Mouse (Mus musculus) bone marrow, adult 2 months (tissue): Measurements from ENCODE around the gene Gulp1.

Experiments
- CTCF ChIP-seq: fragments of 200-500 bp; IDR thresholded peaks from 2 replicates; pipeline ENCODE4 v1.5.1; 2011; ENCODE audit warnings: low read length, control low read depth; ENCODE audit not compliant: control insufficient read depth, insufficient read depth
- POLR2A ChIP-seq: fragments of 200-500 bp; IDR thresholded peaks from 2 replicates; pipeline ENCODE4 v1.6.1; 2011; ENCODE audit warnings: low read depth, mild to moderate bottlenecking, control low read depth, low read length, borderline replicate concordance; ENCODE audit not compliant: control insufficient read depth

DNA sequence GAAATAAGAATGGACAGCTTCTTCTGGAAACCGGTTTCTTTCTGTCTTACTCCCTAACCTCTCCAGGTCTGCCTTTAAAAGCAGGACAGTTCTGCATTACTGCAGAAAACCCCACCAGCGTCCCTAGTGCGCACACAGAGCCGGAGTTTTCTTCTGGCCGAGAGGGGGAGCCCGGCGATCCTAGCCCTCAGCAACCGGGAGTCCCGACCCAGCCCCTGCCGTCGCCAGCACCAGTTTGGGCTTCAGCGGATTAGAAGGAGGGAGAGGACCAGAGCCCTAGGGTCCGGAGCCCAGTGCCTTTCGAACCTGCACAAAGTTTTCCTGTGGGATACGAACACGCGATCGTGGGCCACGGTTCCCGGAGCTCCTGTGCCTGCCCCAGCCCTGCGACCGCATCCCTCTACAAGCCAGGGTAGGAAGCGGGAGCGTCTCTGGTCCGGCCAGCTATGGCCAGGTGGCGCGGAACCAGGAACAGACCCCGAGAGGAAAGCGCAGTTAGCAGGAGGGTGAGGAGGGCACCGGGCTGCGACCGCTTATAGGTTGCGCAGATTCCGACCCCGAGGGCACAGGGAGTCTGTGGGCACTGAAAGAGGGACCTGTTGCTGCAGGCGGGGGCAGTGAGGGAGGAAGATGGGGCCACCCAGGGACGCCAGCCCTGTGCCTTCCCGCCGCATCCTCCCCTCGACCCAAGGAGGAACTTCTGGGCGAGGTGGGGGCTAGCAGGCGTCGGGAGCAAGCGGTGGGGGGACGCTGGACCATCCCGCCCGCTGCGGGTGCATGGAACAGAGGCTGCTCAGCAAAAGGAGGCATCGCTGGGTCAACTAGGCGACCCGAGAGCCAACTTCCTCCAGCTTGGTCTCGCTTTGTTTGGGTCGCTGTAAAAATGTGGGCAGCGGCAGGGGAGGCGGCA is at the start of gene Gulp1:
- TF ChIP-seq CTCF (no peak), POLR2A (no peak)
